13 mouse cellular contexts compared by ENCODE assay signal in the genomic region with DNA sequence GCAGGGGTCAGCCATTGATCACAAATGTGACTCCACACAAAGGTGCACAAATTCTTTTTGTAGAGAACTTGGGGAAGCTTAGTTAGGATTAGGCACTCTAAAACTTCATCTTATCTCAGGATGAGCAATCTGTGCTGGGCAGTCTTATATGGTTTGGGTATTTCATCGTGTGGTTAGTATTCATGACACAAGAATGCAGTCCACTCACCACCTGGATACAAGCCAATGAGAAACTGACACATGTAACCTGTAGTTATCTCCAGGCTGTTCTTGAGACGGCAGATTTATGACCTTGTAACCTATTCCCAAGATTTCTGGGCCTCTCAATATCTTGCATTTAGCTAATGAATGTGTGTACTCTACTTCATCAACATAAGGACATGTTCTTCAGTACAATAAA.
DNase-seq lines count a peak whose midpoint lies in the region.
"Had no signal": no experiment of that assay in that cellular context is flagged by ENCODE, and none has a peak within 500 bp of the region (broad histone marks: within the 10 kb centered on the region; RNA-seq: fewer than 3 reads in every experiment).

No protein-coding gene starts in this region.

- DNase-seq in 416B (ENCODE audit: low read depth), result peak; percentile 4
- peak; percentile 2 for DNase-seq in Muller cell, postnatal 12 days (ENCODE audit: inconsistent ontology term)
- DNase-seq in adrenal gland, adult 8-10 months, result peak; percentile 23
- peak; percentile 60 to 64 for DNase-seq in adrenal gland, postnatal 36 days
- DNase-seq in left cerebral cortex, postnatal 4 days, result no peak
- no peak for DNase-seq in gastrocnemius, postnatal 36 days
- no peak for DNase-seq in ovary, postnatal 14 days (ENCODE audit: low spot score)
- DNase-seq: cerebellum, adult 11 months; cerebellum, adult 8-10 months; cerebellum, postnatal 14 days; gastrocnemius, postnatal 10 days; heart, postnatal 36 days; kidney, adult 2 months had no signal

- intact Hi-C loops in left cerebral cortex, postnatal 4 days (cut with DNase I), result no loop called here
- intact Hi-C loops in gastrocnemius, postnatal 36 days (cut with DNase I), result no loop called here

Comparison
In these comparisons a context has a peak if more than half of its experiments do, and no peak if none do; other contexts are left out.
1. DNase-seq: peak in 416B (single experiment), Muller cell, postnatal 12 days (single experiment), adrenal gland, adult 8-10 months (single experiment) and adrenal gland, postnatal 36 days (2 of 2); none in left cerebral cortex, postnatal 4 days (single experiment), gastrocnemius, postnatal 36 days (0 of 2) and ovary, postnatal 14 days (single experiment).